Mouse (Mus musculus) testis, adult 2 months (tissue): ENCODE measurements around the gene Nup107. TPM values are rescaled to one million over a fixed set of nuclear protein-coding genes. Genes with fewer than 3 reads are reported as not detected.

Experiments
- H3K27ac ChIP-seq: fragments of 200-500 bp; 2 replicates; pipeline ENCODE4 v1.5.1; 2012; ENCODE audit warnings: low read depth, low read length; ENCODE audit not compliant: control insufficient read depth, insufficient read depth
- H3K27me3 ChIP-seq: fragments of 200-500 bp; 2 replicates; pipeline ENCODE4 v1.6.1; 2012; ENCODE audit warnings: mild to moderate bottlenecking, low read length, moderate library complexity; ENCODE audit not compliant: control insufficient read depth, insufficient read depth
- H3K36me3 ChIP-seq: fragments of 200-500 bp; 2 replicates; pipeline ENCODE4 v1.6.1; 2012; ENCODE audit warnings: mild to moderate bottlenecking, low read length; ENCODE audit not compliant: control insufficient read depth, insufficient read depth
- H3K4me1 ChIP-seq: fragments of 200-500 bp; 2 replicates; pipeline ENCODE4 v1.6.1; 2012; ENCODE audit warnings: low read length; ENCODE audit not compliant: control insufficient read depth, insufficient read depth
- H3K4me3 ChIP-seq: fragments of 200-500 bp; 2 replicates; pipeline ENCODE4 v1.5.1; 2012; ENCODE audit warnings: low read depth, mild to moderate bottlenecking, low read length, moderate library complexity, mixed read lengths; ENCODE audit not compliant: control insufficient read depth
- CTCF ChIP-seq: fragments of 200-500 bp; IDR thresholded peaks from 2 replicates; pipeline ENCODE4 v1.5.1; 2012; ENCODE audit warnings: low read depth, mild to moderate bottlenecking, inconsistent platforms, low read length, moderate library complexity; ENCODE audit not compliant: control insufficient read depth, insufficient read depth, insufficient replicate concordance
- POLR2A ChIP-seq: fragments of 200-500 bp; IDR thresholded peaks from 2 replicates; pipeline ENCODE4 v1.6.1; 2012; ENCODE audit warnings: low read depth, mild to moderate bottlenecking, inconsistent platforms, low read length, moderate library complexity; ENCODE audit not compliant: control insufficient read depth
- polyA plus RNA-seq: library from polyadenylated mRNA; depleted of rRNA; stranded (reverse); fragments of >200 nt; gene quantifications from 2 replicates; pipeline ENCODE4 v1.2.3, GENCODE M21; 2012

The Nup107 gene
- polyA plus RNA-seq, 1 experiment, result 16.8 TPM

DNA sequence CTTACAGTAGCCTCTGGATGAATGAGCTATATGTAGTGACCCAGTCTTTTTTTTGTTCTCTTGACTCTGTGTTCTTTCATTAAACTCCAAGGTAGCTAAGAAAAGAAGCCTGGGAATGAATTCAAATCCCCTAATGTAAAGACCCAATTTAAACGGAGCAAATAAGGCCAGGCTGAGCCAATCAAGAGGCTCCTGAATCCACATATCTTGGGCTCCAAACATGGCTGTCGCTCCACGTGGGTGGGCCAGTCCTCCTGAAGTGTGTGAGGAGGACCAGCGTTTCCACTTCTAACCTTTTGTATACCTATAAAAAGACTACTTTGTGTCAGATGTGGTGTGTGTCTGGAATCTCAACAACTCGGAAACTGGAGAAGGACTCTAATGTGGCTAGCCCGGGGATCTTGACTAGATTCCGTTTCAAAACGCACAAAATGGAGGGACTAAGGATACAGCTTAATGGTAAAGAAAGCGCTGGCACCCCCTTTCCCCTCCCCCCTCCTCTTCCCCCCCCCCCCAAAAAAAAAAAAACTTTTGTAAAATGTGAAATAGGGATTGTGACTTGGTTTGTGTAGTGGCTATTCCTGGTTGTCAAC is 64.9 kb downstream of the Nup107 start:
- Histone ChIP-seq H3K27ac (no peak overlapping the region), H3K4me1 (peaks cover 2% of the 10 kb centered on the region), H3K36me3 (no peaks in the 10 kb centered on the region), H3K4me3 (no peak overlapping the region), H3K27me3 (no peaks in the 10 kb centered on the region)
- no peak for TF ChIP-seq POLR2A
- no peak for TF ChIP-seq CTCF

GRCm38 (mm10) chr10:117726888-117727385 is 65.6 kb downstream of the Nup107 start:
- TF ChIP-seq POLR2A, result no peak
- TF ChIP-seq CTCF, result no peak
- H3K4me3 ChIP-seq, result no peak overlapping the region

GRCm38 (mm10) chr10:117726350-117726749 is 66.2 kb downstream of the Nup107 start:
- no peak for TF ChIP-seq CTCF
- no peak for TF ChIP-seq POLR2A

More at GRCm38 (mm10) chr10:117726888-117727385, 65.6 kb downstream of the Nup107 start:
- Histone ChIP-seq H3K4me1 (peaks cover 2% of the 10 kb centered on the region), H3K27me3 (no peaks in the 10 kb centered on the region), H3K36me3 (no peaks in the 10 kb centered on the region), H3K27ac (no peak overlapping the region)

GRCm38 (mm10) chr10:117725671-117726070 is 66.8 kb downstream of the Nup107 start:
- no peak for TF ChIP-seq CTCF

More at GRCm38 (mm10) chr10:117726350-117726749, 66.2 kb downstream of the Nup107 start:
- Histone ChIP-seq H3K4me3 (no peak overlapping the region), H3K36me3 (no peaks in the 10 kb centered on the region), H3K4me1 (peaks cover 2% of the 10 kb centered on the region), H3K27ac (no peak overlapping the region), H3K27me3 (no peaks in the 10 kb centered on the region)

GRCm38 (mm10) chr10:117724804-117725361 is 67.6 kb downstream of the Nup107 start:
- H3K4me3 ChIP-seq, result no peak overlapping the region
- H3K4me1 ChIP-seq, result peaks cover 2% of the 10 kb centered on the region
- no peak overlapping the region for H3K27ac ChIP-seq
- TF ChIP-seq CTCF (no peak), POLR2A (no peak)
- H3K27me3 ChIP-seq, result no peaks in the 10 kb centered on the region
- no peaks in the 10 kb centered on the region for H3K36me3 ChIP-seq

More at GRCm38 (mm10) chr10:117725671-117726070, 66.8 kb downstream of the Nup107 start:
- peaks cover 2% of the 10 kb centered on the region for H3K4me1 ChIP-seq
- H3K27ac ChIP-seq, result no peak overlapping the region
- no peak overlapping the region for H3K4me3 ChIP-seq
- no peaks in the 10 kb centered on the region for H3K27me3 ChIP-seq
- H3K36me3 ChIP-seq, result no peaks in the 10 kb centered on the region

DNA sequence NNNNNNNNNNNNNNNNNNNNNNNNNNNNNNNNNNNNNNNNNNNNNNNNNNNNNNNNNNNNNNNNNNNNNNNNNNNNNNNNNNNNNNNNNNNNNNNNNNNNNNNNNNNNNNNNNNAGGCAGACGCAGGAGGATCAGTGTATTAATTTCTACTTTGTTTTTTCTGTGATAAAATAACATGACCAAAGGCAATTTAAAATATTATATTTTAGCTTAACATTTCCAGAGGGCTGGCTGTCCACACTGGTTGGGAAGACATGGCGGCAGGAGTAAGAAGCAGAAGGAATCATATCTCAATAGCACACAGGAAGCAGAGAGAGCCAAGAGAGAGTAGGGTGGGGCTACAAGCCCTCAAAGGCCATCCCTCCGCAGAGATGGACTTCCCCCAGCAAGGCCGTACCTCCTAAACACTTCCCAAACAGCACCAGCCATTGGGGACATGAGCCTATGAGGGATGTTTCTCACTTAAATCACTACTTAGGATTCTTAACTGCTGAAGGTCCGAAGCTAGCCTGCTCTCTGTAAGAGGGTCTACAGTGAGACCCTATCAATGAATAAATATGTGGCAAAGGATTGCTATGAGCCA is 68.3 kb downstream of the Nup107 start:
- H3K4me1 ChIP-seq, result peaks cover 2% of the 10 kb centered on the region
- no peaks in the 10 kb centered on the region for H3K27me3 ChIP-seq
- H3K4me3 ChIP-seq, result no peak overlapping the region
- TF ChIP-seq POLR2A (no peak), CTCF (no peak)
- H3K27ac ChIP-seq, result no peak overlapping the region
- H3K36me3 ChIP-seq, result no peaks in the 10 kb centered on the region

DNA sequence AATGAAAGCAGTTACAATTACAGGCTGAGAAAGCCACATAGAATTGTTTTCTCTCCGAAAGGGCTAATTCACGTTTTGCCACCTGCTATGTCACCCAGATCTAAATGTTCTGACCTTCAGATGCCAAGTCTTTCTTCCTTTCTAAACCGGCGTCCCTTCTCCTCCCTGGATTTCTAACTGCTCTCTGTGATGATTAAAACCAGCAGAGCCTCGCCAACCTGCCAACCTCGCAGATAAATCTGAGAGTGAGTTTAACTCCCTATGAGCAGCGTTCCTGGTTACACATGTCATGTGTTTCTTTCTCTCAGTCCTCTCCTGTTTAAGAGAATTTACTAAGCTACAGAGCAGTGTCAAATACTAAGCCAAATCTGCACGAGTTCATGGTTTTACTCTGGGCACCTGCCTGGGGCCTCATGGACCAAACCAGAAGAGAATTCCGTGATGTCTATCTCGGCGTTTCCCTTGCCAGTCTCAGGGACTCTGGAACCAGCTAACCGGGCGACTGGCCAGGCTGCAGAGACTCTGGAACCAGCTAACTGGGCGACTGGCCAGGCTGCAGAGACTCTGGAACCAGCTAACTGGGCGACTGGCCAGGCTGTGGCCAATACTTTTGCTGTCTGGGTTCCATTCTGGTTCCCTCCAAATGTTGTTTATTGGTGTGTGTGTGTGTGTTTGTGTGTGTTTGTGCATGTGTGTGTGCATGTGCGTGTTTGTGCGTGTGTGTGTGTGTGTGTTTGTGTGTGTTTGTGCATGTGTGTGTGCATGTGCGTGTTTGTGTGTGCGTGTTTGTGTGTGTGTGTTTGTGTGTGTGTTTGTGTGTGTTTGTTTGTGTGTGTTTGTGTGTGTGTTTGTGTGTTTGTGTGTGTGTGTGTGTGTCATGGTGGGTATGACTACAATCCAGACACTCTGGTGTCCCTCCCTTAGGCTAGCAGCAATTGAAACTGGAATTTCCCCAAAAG is 74.1 kb downstream of the Nup107 start:
- no peaks in the 10 kb centered on the region for H3K27me3 ChIP-seq
- H3K4me1 ChIP-seq, result peaks cover 2% of the 10 kb centered on the region
- H3K4me3 ChIP-seq, result no peak overlapping the region
- H3K36me3 ChIP-seq, result no peaks in the 10 kb centered on the region
- H3K27ac ChIP-seq, result peak overlapping the region; percentile 53; the same call in 1 of the 2 replicates
- TF ChIP-seq CTCF, result no peak
- TF ChIP-seq POLR2A, result no peak
